Mouse (Mus musculus) c-Kit-negative CD71-positive TER-119-positive erythroid progenitor cells, embryonic 14.5 days (primary cell): ENCODE measurements at regions not wholly inside any gene's neighbourhood (a gene's known extent, or its start where the extent isn't known, plus 50 kb on each side); places are given as distances from the start of the nearest gene placed in this dataset.

ENCODE experiments used
- DNase-seq: peaks from one replicate; pipeline ENCODE4 v3.0.0-alpha.2; 2013; ENCODE audit warnings: low read depth, low spot score

GRCm38 (mm10) chr13:60237091-60237490, 59.9 kb upstream of the Gas1 start:
- no peak for DNase-seq

- no peak for DNase-seq
Observed at GRCm38 (mm10) chr13:60242447-60243109, 65.4 kb upstream of the Gas1 start.

GRCm38 (mm10) chr13:60243110-60243481, 65.9 kb upstream of the Gas1 start:
- no peak for DNase-seq

DNA sequence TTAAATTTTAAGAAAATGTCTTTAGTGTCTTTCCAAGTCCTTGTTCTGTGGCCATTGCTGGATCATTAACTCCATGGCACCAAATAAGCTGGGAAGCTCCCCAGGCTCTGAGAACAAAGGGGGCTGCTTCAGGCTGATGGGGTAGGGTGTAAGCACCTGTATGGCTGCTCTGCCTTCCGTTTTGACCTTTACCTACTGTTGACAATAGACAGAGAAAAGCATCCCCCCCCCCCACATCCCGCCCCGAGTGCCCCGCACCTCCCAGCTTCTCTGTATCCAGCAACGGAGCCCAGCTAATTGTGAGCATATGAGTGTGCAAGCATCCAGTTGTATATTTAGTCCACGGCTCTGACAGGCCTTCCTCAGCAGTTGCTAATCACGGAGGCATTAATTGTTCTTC, 78.0 kb upstream of the Gas1 start:
- DNase-seq, result no peak

DNA sequence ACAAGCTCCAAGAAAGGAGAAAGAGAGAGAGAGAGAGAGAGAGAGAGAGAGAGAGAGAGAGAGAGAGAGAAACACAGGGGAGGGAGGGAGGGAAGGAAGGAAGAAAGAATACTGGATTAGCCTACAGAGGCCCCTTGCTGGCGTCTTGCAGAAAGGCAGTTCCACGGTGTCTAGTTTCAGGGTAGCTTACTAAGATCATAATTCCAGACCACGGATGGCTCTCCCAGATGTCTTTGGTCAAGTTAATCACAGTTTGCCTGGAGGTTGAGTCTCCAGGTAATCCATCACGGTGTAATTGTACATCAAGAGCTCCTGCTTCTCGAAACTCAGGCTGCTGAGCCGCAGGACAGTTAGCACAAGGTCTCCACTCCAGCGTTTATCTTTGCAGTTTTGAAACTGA, 78.5 kb upstream of the Gas1 start:
- DNase-seq, result no peak

- no peak for DNase-seq
Observed at GRCm38 (mm10) chr13:60256997-60257396, 79.8 kb upstream of the Gas1 start.

DNA sequence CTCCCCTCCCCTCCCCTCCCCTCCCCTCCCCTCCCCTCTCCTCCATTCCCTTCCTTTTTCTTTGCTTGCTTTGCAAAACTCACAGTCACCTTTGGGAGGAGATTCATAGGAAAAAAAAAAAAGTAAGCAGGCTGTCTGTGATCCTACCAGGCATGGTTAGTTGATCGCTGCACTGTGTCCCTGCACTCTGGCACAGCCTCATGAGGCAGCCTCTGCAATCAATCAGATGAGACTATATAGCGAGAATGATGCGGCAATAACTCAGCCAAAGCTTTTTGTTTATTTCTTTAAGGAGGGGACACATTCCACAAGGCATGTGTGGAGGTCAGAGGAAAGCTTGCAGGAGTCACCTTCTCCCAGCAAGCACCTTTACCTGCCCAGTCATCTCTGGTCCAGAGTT, 80.7 kb upstream of the Gas1 start:
- no peak for DNase-seq

DNA sequence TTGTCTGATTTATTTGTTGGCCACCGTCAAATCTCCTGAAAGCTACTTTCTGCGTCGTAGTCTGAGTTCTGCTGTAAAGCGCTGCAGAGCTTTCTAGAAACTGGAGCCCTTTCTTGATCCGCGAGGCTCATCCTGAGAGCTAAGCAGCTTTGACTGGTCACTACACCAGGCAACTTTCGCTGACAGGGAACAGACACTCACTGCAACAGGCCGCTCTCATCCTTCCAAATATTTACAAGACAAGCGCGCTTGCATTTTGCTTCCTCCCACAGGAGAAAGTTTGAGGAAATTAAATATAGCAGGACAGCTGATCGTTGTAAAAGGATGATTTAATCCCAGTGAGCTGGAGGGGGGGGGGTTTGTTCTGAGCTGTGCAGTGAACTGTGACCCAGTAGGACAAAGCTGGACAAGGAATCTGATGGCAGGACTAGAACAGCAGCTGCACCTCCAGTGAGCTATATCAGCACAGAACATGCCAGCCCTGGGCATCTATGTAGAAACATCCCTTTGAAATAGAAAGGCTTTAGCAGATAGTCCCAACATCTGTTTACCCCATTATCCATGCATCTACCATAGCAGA, 85.4 kb upstream of the Gas1 start:
- DNase-seq, result no peak

DNA sequence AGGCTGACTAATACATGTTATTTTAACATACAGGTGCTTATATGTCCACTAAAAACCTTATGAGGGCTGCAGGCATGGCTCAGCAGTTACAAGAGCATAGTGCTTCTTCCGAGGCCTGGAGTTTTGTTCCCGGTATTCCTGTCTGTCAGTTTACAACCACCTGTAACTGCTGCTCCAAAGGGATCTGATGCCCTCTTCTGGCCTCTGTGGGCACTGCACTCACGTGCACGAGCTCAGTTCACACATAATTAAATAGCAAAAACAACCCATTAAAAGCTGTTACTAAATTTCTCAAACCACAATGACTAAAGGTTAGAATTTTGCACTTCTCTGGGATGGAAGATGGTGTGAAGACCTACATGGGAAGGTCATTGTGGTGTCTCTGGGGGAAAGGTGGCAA, 87.3 kb upstream of the Gas1 start:
- no peak for DNase-seq

- DNase-seq, result no peak
Observed at GRCm38 (mm10) chr13:60267557-60267956, 90.4 kb upstream of the Gas1 start.

- DNase-seq, result no peak
Observed at GRCm38 (mm10) chr13:60268256-60268655, 91.1 kb upstream of the Gas1 start.

DNA sequence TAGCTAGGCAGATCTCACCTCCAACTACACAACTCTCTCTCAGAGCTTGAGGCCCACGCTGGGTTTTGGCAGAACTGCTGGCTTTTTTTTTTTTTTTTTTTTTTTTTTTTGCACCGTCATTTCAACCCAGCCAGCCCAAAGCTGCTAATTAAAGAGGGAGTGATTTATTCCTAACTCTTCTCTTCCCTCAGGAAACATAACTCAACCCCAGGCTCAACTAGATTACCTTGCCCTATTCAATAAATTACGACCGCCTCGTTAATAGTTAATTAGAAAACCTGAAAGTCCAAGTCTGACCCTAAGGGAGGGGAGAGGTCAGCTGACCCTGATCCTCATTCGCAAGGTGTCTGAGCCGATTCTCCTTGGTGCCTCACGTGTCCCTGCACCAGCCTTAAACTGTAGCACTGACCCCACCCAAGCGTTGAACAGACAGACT, 92.3 kb upstream of the Gas1 start:
- DNase-seq, result no peak

GRCm38 (mm10) chr13:60270526-60270925, 93.4 kb upstream of the Gas1 start:
- DNase-seq, result no peak

DNA sequence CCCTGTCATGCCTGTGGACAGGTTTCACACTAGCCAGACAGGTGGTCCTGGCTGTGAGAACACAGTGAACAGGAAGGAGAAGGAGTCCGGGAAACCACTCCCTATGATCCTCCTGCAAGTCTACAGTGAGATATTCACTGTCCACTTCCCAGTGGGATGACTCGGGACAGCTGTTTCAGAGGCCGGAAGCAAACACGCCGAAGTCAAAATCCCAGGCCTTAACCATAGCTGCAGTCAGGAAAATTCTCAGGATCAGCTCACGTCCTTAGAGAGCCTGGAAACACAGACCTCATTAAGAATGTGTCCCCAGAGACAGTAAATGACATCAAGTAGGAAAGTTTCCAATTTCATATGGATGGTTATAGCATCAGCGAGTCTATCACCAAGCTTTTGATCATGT, 96.2 kb upstream of the Gas1 start:
- no peak for DNase-seq

GRCm38 (mm10) chr13:60282543-60283251, 105.5 kb upstream of the Gas1 start:
- DNase-seq, result no peak

DNA sequence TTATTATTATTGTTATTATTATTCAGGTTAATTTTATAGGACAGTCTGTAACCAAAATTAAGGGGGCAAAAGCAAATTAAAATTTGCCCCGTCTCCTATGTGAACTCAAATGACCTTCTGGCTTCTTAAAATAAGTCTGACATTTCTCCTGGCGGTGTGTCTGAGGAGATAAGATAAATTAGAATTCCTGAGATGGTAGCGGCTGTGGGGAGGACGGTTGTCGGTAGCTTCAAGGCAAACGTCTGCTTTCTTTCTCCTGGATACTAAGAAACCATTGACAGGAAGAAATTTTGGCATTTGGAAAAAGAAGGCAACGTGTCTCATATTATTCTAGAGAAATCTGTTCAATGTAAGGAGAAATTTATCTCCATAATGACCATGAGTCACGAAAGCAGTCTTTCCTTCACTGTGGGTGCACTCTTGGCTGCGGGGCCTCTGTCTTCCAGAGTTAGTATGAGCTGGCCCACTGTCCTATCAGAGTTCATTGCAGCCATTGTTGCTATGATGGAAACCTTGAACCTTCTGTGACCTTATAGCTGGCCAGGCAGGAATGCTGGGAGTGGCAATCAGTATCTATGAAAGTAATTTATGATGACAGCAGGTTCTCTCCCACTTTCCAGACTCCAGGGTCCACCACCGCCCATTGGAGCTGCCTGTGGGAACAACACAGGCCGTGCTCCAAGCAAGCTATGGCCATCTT, 109.5 kb upstream of the Gas1 start:
- DNase-seq, result no peak

DNA sequence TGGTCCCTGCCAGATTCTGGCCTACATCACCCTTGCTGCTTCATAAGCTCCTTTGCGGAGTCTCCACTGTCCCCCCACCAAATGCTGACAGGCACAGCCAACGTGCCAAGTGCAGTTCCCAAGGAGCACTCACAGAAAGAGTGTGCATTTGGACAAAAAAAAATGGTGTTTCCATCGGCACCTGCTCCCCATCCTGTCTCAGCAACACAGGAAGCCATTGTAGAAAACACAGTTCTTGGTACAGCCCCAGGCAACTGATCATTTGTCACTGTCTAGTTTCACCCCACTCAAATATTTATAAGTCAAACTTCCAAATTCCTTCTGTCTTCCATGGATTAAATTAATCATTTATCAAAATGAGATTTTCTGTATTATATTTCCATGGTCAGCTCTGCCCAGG, 112.5 kb upstream of the Gas1 start:
- DNase-seq, result no peak

- DNase-seq, result no peak
Observed at GRCm38 (mm10) chr13:60290820-60291219, 113.7 kb upstream of the Gas1 start.

DNA sequence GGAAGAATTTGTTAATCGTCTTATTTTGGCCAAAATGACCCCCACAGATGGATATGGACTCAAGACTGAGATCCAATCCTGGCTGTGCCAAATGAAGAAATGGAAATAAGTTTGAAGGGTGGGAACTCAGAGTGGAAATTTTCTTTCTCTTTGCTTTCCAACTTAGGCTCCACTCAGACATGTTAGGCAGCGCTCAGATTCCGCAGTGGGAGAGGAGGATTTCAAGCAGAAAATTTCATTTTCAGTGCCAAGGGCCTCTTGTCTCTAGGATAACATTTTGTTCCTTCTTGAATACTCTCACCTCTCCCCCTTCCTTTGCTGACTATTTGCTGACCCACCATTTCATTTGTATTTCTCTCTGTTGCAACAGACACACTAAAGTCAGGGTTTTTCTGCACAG, 114.2 kb upstream of the Gas1 start:
- no peak for DNase-seq

DNA sequence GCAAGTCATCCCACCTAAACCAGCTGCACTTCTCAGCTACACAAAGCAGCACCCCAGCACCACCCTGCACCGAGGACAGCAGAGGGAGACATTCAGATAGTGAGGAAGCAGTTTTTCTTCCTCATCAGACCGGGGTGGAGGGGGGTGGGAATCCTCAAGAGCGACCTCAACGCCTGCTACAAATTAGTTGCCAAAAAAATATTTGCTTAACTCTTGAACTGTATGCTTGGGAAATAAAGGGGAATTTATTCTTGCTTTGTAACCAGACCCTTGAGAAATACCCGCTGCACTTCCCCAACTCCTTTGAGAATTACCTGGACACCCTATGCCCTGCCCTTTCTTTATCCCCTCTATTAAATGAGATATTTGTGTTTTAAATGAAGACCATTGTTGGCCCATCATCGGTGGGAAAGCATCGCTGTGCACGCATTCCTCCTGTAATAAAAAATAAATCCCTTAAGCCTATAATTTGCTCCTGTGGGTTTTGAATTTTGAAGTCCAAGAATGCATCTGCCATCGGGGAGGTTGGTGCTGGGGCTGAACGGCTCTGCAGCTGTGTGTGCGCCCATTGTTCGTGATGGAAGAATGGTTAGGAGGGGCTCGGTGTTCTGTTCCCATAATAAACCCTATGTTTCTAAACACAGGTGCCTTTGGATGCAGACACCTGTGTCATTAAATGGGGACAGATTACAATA, 119.2 kb upstream of the Gas1 start:
- no peak for DNase-seq

DNA sequence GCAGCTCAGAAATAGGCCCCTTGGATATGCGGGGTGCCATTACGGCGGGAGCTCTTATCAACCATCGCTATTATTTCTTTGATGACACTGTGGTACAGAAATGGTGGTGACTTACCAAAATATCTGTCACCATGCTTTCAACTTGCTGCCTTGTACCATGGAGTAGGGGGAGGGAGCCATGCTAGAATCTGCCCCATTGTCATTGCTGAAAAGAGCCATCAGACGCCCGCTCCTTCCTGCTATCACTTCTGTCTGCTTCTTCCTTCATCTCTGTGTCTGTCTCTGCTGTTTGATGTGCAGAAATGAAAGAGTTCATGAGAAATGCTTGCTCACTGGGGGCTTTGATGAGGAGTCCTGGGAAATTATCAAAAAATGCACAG, 119.7 kb upstream of the Gas1 start:
- DNase-seq, result no peak

GRCm38 (mm10) chr13:60298575-60298974, 121.4 kb upstream of the Gas1 start:
- no peak for DNase-seq
